Mouse (Mus musculus): ENCODE measurements at regions not wholly inside any gene's neighbourhood (a gene's known extent, or its start where the extent isn't known, plus 50 kb on each side); places are given as distances from the start of the nearest gene placed in this dataset.

DNA sequence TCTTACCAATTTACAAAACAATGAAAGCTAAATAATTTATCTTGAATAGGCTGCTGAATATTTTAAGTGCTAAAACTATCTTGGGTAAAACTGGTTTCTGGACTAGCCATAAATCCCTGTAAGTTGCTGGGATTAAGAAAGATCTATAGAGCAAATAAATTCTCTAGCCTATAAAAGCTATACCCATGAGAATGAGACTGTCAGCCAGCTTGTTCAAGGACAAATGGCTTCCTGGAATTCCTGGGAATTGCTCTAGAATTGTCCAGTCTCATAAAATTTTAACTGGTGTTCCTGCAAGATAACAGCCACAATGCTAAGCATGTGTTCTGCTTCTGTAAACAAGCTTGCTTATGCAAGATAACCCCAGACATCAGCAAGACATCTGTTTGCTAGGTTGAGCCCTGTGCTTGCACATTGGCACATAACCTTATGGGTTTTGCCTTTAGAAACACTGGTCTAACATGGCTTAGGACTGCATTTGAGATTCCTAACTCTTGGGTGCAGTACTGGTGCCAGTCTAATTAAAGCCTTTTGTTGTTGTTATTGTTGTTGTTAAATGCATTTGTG, 180.2 kb upstream of the Syt10 start:
- no peak for DNase-seq (ENCODE audit: low spot score in 2 of 2)

DNA sequence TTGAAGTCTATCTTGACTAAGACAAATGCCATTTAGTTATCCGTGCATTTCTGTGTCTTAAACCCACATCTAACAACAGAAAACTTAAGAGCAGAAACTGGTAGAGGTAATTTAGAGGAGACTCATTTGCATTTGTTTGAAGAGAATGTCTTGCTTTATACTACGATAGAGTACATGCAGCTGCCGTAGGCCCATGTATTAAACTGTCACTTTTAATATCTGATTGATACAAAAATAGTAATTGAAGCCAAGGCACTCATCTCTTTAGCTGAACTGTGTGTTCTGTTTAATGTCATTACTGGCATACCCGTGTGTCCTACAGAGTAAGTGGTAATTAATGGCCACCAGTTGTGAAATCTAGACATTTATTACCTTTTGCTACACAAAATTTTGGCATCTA, 181.5 kb upstream of the Syt10 start:
- DNase-seq (ENCODE audit: low spot score in 2 of 2), result no peak

DNA sequence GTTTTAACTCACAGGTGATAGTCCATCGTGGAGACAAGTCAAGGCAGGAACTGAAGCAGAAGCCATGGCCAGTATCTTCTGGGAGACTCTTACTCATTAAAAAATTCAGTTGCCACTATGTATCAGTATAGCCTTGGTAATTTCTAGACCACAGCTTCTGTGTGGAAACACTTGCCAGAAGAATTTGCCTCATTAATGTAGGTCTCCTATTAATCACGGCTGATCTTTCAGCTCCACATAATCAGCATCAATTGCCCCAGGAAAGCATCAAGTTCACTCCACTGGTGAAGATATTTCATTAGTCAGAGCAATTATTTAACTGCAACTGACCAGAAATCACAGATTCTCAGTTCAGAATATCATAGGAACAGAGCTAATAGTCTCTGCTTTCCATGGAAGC, 189.8 kb upstream of the Alg10b start:
- DNase-seq (ENCODE audit: low spot score in 2 of 2), result no peak

DNA sequence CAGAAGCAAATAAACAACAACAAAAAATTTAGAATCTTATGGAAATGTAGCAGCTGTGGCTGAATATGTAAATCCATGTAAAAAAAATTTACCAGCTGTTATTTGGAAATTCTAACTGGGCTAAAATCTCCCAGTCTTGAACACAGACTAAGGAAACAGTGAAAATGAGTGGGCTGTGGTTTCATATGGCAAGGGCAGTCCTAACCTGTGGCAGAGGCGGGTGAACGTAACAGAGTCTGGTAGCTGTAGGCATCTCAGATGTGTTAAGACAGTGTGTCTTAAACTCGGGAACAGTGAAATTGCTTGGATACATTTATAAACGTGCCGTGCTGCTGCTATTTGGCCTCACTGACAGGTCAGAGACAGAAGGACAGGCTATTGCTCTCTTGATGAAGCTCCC, 178.4 kb upstream of the Alg10b start:
- no peak for DNase-seq (ENCODE audit: low spot score in 2 of 2)

DNA sequence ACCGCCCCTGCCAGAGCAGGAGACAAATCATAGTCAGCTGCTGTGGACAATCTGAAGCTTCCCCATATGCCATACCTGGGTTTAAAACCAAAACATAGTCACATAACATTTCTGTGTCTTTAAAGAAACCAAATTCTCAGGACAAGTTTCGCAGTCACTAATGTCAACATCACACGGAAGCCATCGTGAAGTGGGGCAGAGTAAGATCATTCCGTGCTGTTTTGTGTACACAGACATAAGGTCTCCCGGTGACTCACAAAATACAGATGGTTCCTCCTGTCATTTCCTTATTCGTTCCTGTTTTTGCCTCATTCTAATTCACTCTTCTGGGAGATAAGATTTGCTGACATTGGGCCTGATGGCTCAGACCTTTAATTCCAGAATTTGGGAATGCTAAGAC, 162.1 kb upstream of the Alg10b start:
- peak in 1 of 2 experiments; percentile 21 for DNase-seq (ENCODE audit: low spot score in 2 of 2)

DNA sequence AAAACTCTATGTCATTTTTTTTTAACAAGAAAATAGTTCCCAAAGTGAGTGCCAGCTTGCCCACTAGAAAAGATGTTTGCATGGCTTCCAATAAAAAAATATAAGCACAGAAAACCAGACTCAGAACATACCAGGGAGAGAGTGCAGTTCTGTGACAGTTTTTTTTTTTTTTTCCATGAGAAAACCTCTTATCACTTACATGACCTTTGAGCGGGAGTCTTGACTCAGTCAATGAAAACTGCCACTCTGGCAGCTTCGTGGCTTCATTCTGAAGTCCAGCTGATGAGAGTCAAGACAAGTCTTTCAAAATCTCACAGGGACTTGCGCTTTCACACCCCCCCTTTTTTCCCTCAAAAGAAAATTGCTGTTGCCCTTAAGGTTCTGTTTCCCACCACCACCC, 158.3 kb upstream of the Alg10b start:
- no peak for DNase-seq (ENCODE audit: low spot score in 2 of 2)

DNA sequence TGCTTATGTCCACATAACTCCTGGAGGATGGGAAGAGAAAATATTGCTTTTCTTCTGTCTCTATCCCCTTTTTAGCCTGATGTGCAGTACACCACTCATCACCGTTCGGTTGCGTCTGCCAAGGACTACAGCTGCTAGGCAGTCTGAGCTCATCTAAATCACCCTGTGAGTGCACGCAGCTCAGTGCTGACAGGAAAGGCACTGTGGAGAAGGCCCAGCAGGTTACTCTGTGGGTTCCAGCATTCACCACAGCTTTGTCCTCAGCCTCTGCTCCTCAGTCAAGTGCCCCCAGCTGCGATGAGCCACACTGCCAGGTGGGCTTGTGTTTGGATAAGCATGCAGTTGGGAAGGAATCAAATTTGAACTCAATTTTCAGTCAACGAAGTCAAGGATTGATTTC, 152.0 kb upstream of the Alg10b start:
- DNase-seq (ENCODE audit: low spot score in 2 of 2), result peak in 1 of 2 experiments; percentile 5

DNA sequence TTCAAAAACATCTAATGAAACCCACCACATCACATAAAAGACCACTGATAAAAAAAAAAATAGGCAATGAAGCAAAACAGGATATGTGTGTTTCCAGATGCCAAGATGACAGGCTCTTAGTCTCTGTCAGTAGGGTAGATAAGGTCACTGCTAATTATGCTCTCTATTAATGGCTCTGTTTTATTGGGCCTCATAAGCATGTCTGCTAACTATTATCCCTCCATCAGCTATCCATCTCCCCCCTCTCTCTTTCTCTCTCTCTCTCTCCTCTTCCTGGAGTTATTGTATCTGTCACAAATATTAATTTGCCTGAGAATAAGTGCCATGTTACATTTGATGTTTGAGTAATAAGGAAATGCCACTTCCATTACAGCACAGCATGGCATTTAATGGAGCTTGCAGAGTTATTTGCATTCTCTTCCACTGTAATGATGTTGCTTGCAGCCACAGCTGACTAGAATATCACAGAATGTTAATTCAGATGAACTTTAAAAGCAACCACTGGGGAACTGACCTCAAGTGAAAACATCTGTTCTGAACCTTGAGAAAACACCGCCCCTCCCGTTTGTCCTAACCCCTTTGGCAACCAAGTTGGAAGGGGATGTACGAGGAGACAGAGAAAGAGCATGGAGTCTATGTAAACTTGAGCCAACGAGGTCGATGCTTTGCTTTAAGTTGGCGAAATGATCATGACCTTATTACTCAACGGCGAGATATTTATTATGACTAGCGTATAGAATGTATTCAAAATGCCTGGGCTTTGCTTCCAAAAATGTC, 141.7 kb upstream of the Alg10b start:
- DNase-seq (ENCODE audit: low spot score in 2 of 2), result no peak

DNA sequence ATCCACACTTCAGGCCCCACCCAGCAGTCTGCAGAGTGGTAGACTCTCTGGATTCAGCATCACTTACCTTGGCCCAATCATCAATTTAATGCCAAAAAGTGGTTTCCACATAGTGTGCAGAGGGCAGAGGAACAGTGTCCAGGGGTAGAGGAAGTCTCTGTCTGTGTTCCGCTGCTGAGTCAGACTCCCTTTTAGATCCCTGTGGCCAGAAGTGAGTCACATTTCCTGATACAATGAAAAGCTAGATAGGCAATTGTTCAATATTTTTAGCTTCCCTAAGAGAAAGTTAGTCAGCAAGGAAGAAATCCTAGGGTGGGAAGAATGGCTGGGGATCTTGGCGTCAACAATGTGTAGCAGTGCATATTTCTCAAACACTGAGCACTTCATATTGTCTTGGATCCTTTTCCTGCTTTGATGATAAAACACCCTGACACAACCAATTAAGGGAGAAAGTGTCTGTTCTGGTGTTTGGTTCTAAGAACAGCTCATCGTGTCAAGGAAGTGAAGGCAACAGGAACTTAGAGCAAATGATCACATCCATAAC, 114.6 kb upstream of the Alg10b start:
- DNase-seq (ENCODE audit: low spot score in 2 of 2), result no peak

DNA sequence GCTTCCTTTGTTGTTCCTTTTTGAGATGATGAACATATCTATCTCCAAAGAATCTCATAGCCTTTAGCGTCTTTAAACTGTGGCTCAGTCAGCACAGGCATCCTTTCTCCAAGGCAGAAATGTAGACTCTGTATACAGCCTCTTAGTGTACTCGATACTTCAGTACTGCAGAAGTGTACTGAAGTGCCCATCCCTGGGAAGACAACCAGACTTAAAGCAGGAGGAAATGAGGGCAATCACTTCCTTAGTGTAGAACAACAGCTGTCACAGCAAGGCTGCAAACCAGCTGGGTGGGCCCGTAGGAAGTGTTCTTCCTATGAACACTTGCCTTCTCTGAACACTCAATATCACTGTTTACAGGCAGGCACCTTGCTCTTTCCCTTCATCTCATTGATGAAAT, 110.5 kb upstream of the Alg10b start:
- DNase-seq (ENCODE audit: low spot score in 2 of 2), result no peak

DNA sequence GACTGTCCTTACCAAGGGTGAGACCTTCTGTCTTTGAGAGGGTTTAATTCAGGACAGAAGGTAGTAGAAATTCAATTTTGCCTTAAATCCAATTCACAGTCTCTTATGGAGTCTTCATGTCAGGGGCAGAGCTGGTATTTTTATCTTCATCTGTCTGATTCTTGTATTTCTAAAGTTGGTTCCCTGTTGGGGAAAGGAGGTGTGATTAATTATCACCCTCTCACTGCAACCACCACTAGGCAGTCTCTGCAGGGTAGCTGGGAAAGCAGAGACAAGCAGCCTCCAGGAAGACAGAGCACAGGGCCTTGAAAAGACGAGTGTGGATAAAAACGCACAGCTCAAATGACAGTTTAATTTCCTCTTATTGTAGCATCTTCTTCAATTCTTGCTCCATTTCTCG, 104.4 kb upstream of the Alg10b start:
- DNase-seq (ENCODE audit: low spot score in 2 of 2), result peak; percentile 16 to 40

DNA sequence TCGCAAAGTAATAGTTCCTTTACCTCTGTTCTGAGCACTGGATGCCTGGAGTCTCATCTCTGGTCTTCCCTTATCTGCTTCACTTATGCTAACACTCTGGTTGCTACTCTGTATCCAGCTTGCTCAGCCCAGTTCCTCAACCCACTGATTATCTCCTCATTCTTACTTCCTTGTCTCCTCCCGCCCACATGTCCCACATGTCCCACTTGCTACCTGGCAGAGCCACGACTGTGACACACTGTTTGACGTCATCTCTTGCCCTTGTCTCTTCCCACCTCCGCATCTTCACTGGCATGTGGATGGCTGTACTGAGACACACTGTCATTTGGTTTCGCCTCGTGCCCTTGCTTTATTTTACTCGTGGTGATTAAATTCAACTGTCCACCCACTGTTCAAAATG, 100.1 kb upstream of the Alg10b start:
- peak; percentile 39 to 69 for DNase-seq (ENCODE audit: low spot score in 2 of 2)

DNA sequence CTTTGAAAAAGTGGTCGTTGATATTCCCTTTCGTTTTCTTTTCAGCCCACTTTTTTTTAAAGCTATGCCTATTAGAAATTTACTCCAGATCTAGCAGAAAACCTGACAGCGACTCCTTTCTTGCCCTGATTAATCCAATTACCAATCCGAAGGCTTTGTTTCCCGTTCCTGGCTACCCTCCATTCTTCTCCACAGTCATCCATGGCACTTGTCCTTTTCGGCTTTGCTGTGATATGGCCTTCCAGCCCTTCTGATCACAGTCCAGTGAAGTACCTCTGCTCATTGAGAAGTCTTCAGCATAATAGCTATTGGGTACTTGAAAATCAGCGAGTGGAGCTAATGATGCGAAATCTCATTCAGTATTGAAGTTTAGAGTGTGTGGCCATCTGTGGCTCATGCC, 99.0 kb upstream of the Alg10b start:
- no peak for DNase-seq (ENCODE audit: low spot score in 2 of 2)

DNA sequence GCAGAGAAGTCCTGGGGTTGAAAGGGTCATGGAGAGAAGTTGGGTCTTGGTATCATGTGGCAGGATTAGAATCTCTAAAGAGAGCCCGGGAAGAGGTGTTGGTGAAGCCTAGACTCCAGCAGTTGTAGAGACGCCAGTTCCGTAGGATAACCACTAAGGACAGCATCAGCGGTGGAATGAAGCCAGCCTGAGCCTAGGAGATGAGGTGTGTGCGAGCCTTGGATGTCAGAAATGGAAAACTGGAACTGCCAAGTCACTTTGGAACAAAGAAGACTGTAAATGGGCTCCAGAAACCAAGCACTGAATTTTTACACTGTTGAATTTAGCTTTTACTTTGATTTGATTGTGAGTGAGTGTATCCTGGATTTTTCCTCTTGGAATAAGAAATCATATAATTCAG, 92.3 kb upstream of the Alg10b start:
- peak in 1 of 2 experiments; percentile 46 for DNase-seq (ENCODE audit: low spot score in 2 of 2)

DNA sequence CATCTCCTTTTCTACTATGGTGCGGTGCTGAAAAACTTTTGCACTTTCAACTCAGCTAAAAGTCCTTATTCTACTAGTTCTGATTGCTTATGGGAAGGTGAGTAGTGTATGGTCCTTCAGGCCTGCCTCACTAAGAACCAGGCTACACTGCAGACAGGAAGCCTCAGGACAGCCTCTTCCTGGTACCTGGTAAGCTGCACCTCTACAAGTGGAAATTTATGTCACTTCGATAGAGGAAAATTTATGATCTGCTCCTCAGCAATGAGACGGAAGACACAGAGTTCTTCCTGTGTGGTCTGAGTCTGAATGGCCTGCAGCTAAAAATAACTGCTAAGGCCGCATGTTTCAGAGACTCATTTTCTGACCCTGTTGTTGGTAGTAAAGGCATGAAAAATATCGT, 83.1 kb upstream of the Alg10b start:
- no peak for DNase-seq (ENCODE audit: low spot score in 2 of 2)

DNA sequence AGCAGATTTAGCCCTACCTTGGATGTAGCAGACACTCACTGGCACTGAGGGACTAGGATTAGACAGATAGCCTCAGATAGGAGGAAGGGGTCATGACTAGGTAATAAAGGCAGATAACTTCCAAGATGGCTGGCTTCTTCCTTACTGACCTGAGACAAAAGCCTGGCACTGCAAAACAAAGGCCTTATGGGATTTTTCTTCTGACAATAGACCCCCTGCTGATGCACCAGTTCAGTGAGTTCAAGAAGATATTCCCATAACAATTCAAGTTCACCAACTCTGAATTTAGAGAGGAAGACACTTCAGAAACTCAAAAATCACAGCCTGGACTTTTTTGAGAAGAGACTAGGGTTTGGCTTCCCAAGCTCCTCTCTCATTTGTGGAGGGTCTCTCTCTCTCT, 75.4 kb upstream of the Alg10b start:
- no peak for DNase-seq (ENCODE audit: low spot score in 2 of 2)

DNA sequence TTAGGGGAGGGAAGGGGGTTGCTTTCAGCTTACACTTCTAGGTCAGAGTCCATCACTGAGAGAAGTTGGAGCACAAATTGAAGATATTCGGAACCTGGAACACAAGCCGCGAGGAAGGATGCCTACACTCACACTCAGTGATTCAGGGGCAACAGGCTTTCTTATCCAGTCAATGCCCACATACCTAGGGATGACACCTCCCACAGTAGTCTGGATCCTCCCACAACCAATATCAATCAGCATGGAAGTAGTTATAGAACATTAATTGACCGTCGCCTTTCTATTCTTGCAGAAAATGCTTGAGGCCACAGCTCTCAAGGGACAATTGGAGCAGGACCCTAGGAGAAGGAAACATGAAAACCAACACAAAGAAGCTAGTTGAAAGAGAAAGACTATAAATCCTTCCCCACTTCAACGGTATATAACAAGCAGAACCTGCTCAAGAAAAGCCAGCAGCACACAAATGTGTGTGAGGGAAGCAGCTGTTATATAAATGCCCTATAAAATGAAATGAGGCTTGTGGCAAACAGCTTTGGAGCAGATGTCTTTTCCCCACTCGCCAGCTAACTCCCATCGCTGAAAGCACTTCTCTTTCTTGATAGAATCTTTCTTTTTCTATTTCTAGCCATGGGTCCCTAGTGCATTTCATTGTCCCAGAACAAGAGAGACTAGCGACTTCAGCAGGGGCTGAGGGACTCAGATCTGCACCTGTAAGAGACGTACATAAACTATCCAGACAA, 70.1 kb upstream of the Alg10b start:
- DNase-seq (ENCODE audit: low spot score in 2 of 2), result peak; percentile 38 to 66

Data from left cerebral cortex, adult 9 months (tissue).